Mouse (Mus musculus) Patski (cell line): Measurements from ENCODE around the gene Gtf2h5. TPM values are rescaled to one million over a fixed set of nuclear protein-coding genes. Genes with fewer than 3 reads are reported as not detected.

ENCODE experiments used
- ATAC-seq: fragments of 100-300 bp; one replicate; pipeline ENCODE4 v1.8.0; 2021
- CTCF ChIA-PET: fragments of 350-600 bp; sonication (Branson Sonifier 250); formaldehyde crosslinking; loops from one replicate; lab custom pipeline; 2022; ENCODE audit warnings: inconsistent platforms; lab: Charles Lee
- POLR2A ChIA-PET: fragments of 350-600 bp; sonication (Branson Sonifier 250); formaldehyde crosslinking; loops from one replicate; lab custom pipeline; 2022; ENCODE audit warnings: antibody characterized with exemption, inconsistent platforms; lab: Charles Lee
- DNase-seq: peaks from one replicate; pipeline ENCODE4 v3.0.0-alpha.2; 2011; ENCODE audit warnings: low read depth, low spot score
- H3K27me3 ChIP-seq: fragments of 371-371 bp; one replicate; pipeline ENCODE4 v1.5.1; 2021
- CTCF ChIP-seq: fragments of 100-300 bp; IDR thresholded peaks from one replicate; pipeline ENCODE4 v1.5.1; 2021
- in situ Hi-C: fragments of 300-500 bp; cut with MboI; formaldehyde crosslinking; loops from 3 replicates; pipeline ENCODE4 v1.11.1; 2018; ENCODE audit warnings: low pct_unique_long_range_greater_than_20kb, mixed read lengths
- polyA plus RNA-seq: library from polyadenylated mRNA; unstranded; gene quantifications from one replicate; pipeline ENCODE4 v1.2.3, GENCODE M21; 2021

Gene Gtf2h5
- 84.7 TPM for polyA plus RNA-seq

DNA sequence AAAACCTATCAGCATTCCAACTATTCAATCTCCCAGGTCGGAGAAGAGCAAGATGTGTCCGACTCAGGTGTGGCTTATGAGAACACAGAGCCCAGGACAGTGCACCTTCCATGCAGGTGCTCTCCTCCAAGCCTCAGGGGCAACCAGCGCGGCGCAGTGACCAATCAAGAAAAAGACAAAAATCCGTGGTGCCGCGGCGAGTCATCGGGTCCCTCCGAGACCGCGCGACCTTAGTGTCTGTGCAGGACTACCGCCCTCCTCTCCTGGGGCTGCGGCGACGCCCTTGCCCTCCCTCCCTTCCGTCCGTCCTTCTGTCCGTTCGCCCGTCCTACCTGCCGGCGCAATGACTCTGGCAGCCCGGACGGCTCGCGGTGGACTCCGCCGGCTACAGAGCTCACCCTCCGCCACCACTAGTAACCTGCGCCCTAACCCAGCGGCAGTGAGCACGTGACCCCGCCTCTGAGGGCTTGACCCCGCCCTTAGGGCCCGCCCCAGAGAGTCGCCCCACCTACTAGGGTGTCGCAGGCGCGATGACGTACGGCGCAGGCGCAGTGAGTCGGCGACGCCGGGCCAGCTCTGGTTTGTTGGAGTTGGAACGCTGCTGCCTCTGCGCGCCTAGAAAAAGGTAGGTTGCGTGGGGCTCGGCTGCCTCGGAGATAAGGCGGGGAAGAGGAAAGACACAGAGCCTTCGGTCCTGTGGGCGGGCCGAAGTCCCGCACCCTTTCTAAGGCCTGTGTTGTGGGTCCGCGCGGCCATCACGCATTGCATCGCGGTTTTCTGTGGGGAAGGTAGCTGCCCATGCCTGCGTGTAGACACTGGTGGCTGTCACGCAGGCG, at the start of gene Gtf2h5, which contains the start of gene Serac1:
Gene Gtf2h5 (plus strand): TSS at position 500 of the 836 bp plus-strand sequence.
Gene Serac1 (minus strand): TSS at position 455 of the 836 bp plus-strand sequence.
- H3K27me3 ChIP-seq: no peaks in the 10 kb centered on the region
- DNase-seq (peak; percentile 73), ATAC-seq (peak; percentile 90)
- in situ Hi-C loops: loop anchor here (25.0 kb wide), 1 partner anchor 608 kb away; no protein-coding TSS in a partner anchor
- ChIA-PET POLR2A (interaction anchor here (0.7 to 1.2 kb wide), 2 partner anchors 11 to 89 kb away, joined by 3 read pairs; no protein-coding TSS in a partner anchor), CTCF (interaction anchor here (1.1 to 2.2 kb wide), 4 partner anchors 9 to 30 kb away, joined by 3 to 7 read pairs (median 4); no protein-coding TSS in a partner anchor)
- no peak for TF ChIP-seq CTCF

DNA sequence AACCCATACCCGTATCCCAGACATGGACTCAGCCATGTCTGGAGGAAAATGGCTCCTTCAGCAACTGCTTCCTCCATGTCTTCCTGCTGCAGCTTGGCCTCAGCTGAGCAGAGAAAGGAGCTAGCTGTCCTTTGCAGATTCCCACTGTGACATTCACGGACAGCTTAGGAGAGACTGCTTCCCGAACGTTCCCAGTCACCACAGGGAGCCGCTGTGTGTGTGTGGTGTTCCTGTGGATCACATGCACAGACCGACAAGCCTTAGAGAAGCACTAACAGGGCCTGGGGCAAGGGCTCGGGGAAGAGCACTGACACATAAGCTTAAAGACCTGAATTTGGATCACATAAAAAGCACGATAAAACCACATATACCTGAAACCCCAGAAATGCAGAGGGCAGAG, 43.9 kb upstream of the Gtf2h5 start:
- CTCF ChIA-PET: interaction anchor here (1.1 kb wide), 1 partner anchor 9 kb away, joined by 3 read pairs; no protein-coding TSS in a partner anchor
- in situ Hi-C loops: no loop called here

DNA sequence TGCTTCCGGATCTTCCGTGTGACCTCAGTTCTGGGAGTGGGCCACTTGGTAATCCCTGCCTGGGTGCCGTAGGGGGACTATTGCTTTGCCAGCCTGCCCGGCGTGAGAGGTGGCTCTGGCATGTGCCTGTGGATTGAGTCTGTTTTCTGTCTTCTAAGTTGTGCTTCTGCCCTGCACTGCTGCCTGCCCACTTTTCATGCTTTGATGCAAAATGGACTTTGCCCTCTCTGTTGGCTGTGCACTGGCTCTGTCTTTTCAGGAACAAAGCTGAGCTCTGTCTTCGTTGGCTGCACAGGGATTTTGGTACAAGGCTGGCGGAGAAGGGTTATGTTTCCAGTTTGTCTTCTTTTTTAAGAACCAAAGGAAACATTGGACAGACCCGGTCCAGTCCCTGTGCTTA, 43.1 kb upstream of the Gtf2h5 start:
- no peak for DNase-seq
- ChIA-PET POLR2A (interaction anchor here (0.6 kb wide), 1 partner anchor 54 kb away, joined by 3 read pairs; no protein-coding TSS in a partner anchor), CTCF (no interaction called here)
- in situ Hi-C loops: no loop called here
- ATAC-seq: no peak
- no peak for TF ChIP-seq CTCF
- H3K27me3 ChIP-seq: no peaks in the 10 kb centered on the region

More for the DNA sequence above, 43.9 kb upstream of the Gtf2h5 start:
- no peak for TF ChIP-seq CTCF
- ATAC-seq (no peak), DNase-seq (no peak)
- POLR2A ChIA-PET: no interaction called here
- no peaks in the 10 kb centered on the region for H3K27me3 ChIP-seq

DNA sequence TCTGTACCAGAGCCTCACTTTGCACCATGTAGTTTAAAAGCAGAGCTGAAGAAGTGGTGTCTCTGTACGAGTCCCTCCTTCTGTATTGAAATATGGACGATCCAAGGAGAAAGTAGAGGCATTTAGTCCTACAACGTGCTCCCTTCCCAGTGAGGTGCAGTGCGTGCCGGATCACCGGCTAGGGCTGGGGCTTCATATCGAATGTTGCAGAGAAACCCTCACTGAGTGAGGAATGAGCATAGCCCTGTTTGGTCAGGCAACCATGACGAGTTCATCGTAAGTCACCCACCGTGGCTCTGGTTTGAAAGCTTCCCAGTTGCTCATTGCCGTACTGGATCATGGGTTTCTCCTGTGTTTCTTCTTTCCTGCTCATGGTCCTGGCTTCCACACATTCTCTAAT, 42.7 kb upstream of the Gtf2h5 start:
- H3K27me3 ChIP-seq: no peaks in the 10 kb centered on the region
- DNase-seq (no peak), ATAC-seq (no peak)
- POLR2A ChIA-PET: no interaction called here
- CTCF ChIA-PET: no interaction called here
- no peak for TF ChIP-seq CTCF
- in situ Hi-C loops: no loop called here

DNA sequence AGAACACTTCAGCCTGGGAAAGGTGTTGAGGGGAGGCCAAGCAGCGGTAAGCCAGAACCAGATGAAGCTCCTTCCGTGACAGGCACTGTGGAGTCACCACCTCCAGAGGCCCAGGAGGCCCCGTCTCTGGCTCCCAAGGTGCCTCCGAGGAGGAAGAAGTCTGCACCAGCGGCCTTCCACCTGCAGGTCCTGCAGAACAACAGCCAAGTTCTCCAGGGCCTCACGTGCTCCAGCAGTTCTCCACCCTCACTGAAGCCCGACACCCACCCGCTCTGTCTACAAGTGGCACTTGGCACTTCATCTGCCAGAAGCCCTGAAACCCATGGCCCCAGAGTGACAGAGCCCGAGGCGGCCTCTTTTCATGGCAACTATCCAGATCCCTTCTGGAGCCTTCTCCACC, 42.1 kb upstream of the Gtf2h5 start:
- no peak for ATAC-seq
- CTCF ChIA-PET: no interaction called here
- in situ Hi-C loops: no loop called here
- POLR2A ChIA-PET: no interaction called here
- no peak for DNase-seq
- H3K27me3 ChIP-seq: no peaks in the 10 kb centered on the region
- TF ChIP-seq CTCF: no peak

DNA sequence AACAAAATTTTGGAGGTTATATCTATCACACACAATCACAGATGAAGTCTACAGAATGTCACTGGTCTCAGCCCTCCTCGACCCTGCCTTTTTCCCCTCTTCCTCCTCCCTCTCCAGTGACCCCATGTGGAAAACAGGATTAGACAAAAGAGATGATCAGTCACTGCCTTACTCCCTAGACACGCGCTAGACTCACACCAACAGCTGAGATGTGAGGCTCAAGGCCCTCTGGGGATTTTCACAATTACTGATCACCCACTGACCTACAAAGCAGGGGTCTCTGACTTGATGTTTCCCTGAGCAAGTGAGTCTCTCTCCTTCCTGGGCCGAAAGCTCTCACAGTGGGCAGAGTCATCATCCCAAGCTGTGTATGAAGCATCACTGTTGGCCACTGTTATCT, 26.8 kb upstream of the Gtf2h5 start:
- no peak for TF ChIP-seq CTCF
- CTCF ChIA-PET: interaction anchor here (2.6 kb wide), 1 partner anchor 11 kb away, joined by 7 read pairs; no protein-coding TSS in a partner anchor
- DNase-seq: no peak
- no peaks in the 10 kb centered on the region for H3K27me3 ChIP-seq
- no peak for ATAC-seq
- in situ Hi-C loops: no loop called here
- POLR2A ChIA-PET: interaction anchor here (0.5 kb wide), 1 partner anchor 34 kb away, joined by 3 read pairs; no protein-coding TSS in a partner anchor

DNA sequence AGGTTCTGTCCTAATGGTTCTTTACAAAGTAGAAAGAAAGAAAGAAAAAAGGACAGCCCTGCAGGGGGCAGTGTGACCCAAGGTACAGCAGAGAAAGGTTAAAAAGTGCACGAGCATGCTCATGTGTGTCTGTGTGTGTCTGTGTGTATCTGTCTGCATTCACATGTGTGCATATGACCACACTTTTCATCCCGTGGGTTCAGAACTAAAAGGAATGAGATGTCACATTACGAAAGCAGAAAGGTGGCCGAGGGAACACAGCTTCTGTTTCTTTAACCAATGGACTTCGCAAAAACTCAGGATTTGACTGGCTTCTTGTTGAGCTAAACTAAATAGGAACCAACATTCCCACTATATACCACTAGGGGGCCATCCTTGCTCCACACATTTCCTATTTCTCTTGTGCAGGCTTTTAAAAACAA, 24.6 kb upstream of the Gtf2h5 start:
- ChIA-PET CTCF (interaction anchor here (0.7 to 2.9 kb wide), 11 partner anchors 9 to 35 kb away, joined by 3 to 15 read pairs (median 5); partner anchors contain the start of genes Gtf2h5 and Serac1), POLR2A (no interaction called here)
- peak; percentile 59 for TF ChIP-seq CTCF
- in situ Hi-C loops: no loop called here
- peak; percentile 15 for DNase-seq
- H3K27me3 ChIP-seq: no peaks in the 10 kb centered on the region
- no peak for ATAC-seq

DNA sequence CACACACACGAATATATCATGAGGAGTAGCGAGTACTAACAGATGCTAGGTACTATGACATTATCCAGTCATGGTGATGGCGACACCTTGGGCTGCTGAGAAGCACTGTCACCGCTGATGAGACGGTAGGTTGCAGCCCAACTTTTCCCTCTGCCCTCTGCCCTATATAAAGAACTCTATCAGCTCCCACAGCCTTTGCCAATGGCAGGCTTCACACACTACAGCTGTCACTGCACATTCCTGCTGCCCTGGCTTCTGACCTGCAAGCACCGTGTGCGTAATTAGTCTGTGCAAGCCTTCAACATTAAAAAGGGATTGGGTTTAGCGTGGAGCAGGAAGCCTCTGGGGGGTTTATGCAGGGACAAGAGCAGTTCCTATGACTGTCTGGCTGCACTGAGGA, 16.8 kb upstream of the Gtf2h5 start:
- in situ Hi-C loops: no loop called here
- no peaks in the 10 kb centered on the region for H3K27me3 ChIP-seq
- ATAC-seq (no peak), DNase-seq (no peak)
- POLR2A ChIA-PET: no interaction called here
- CTCF ChIA-PET: no interaction called here
- no peak for TF ChIP-seq CTCF

DNA sequence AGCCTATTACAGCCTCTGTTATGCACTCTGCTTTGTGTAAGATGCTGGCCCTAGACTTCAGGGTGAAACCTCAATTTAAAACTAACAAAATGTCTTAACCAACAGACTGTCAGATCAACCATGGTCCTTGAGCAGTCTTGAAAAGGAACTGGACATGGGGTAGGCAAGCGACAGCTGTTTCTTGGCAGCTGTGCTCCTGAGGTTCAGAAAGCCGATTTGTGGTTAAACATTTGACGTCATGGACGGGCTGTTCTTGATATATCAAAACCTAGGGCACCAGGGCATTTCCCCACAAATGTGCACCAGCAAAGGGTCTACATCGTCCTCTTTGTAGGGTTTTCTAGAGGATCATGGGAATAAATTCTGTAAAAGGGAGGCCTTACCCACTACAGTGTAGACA, 16.1 kb upstream of the Gtf2h5 start:
- DNase-seq (no peak), ATAC-seq (no peak)
- no peak for TF ChIP-seq CTCF
- no peaks in the 10 kb centered on the region for H3K27me3 ChIP-seq
- in situ Hi-C loops: no loop called here
- ChIA-PET POLR2A (no interaction called here), CTCF (interaction anchor here (1.3 kb wide), 1 partner anchor 9 kb away, joined by 7 read pairs; no protein-coding TSS in a partner anchor)

DNA sequence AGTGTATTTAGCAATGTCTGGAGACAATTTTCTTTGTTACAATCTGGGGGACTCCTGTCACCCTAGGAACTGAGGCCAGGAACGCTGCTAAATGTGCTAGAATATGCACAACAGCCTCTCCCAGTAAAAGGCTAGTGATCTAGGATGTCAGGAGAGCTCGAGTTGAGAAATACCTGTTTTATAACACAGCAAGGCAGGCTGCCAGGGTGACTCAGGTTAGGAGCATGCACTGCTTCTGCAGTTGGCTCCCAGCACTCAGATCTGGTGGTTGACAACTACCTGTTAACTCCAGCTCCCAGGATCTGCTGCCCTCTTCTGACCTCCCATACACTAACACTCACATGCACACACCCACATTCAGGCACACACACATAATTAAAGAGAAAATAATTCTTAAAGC, 13.6 kb upstream of the Gtf2h5 start:
- ATAC-seq (no peak), DNase-seq (no peak)
- CTCF ChIA-PET: no interaction called here
- TF ChIP-seq CTCF: no peak
- in situ Hi-C loops: loop anchor here (5.0 kb wide), 1 partner anchor 706 kb away; no protein-coding TSS in a partner anchor
- POLR2A ChIA-PET: no interaction called here
- no peaks in the 10 kb centered on the region for H3K27me3 ChIP-seq
